Mouse (Mus musculus): ENCODE data around the gene Pigg. TPM values are rescaled to one million over a fixed set of nuclear protein-coding genes. Genes with fewer than 3 reads are reported as not detected.

Pigg gene
- total RNA-seq, 2 experiments from 2014 or later = 3.4 to 5.0 TPM

- Histone ChIP-seq H3K27ac (no peak overlapping the region), H3K4me3 (no peak overlapping the region)
- TF ChIP-seq CTCF (IDR thresholded peaks at IDR 0.05) = no peak
- DNase-seq = no peak
- intact Hi-C loops (cut with DNase I) = no loop called here
These were observed 77.3 kb downstream of the Pigg start for GRCm38 (mm10) chr5:108389744-108390143.

Other genes with a start within 250 kb of the Pigg start
- 10 to 100 TPM; 11.1 to 14.2 TPM for gene Mtf2, start 246.9 kb upstream of the Pigg start, total RNA-seq (2021)
- 10 to 100 TPM; 26.3 to 33.1 TPM for gene Tmed5, start 180.0 kb upstream of the Pigg start, total RNA-seq (2021)
- gene Ccdc18, start 179.7 kb upstream of the Pigg start, total RNA-seq (2021) = not detected
- 10 to 100 TPM; 15.3 to 18.2 TPM for gene Dr1, start 43.7 kb upstream of the Pigg start, total RNA-seq (2021)
- gene Gm42517, start 55.3 kb downstream of the Pigg start, total RNA-seq (2021) = under 1 TPM; 0.13 to 0.28 TPM
- gene Pde6b, start 75.8 kb downstream of the Pigg start, total RNA-seq (2021) = not detected
- gene Atp5k, start 121.8 kb downstream of the Pigg start, total RNA-seq (2021) = 100 to 1,000 TPM; 595 to 950 TPM
- gene Mfsd7a, start 136.3 kb downstream of the Pigg start, total RNA-seq (2021) = 1 to 10 TPM in 1 of 2 experiments, under 1 TPM in 1; 0.92 to 1.3 TPM
- gene Pcgf3, start 148.6 kb downstream of the Pigg start, total RNA-seq (2021) = 10 to 100 TPM; 34.3 to 42.6 TPM
- gene Cplx1, start 237.4 kb downstream of the Pigg start, total RNA-seq (2021) = not detected